In the genomic region with DNA sequence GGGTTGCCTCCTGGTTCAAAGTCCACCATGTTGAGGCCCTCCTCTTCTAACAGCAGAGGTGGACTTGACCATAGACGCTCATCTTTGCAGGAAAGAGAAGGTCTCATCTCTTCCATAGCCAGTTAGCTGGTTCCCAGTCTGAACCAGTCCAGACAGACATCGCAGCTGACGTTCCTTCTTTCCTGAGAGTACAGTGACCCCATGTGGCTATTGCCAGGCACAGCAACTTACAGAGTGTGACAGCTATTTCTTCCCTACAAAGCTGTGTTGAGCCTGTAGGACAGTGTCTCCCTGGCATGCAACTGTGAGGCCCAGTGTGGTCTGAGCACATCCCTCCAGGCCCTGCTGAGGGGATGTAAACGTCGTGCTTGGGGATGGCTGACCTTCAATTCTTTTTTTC, we compare ENCODE assay signal across 8 mouse cellular contexts. TPM values are rescaled to one million over a fixed set of nuclear protein-coding genes. Genes with fewer than 3 reads are reported as not detected.
DNase-seq lines count a peak whose midpoint lies in the region; ATAC-seq lines count a peak whose summit lies in the region.

No protein-coding gene starts in this region.

- H3K27ac ChIP-seq in forebrain, embryonic 16.5 days (ENCODE audit: low read length) = no peak overlapping the region
- no peak overlapping the region for H3K27ac ChIP-seq in hindbrain, embryonic 16.5 days (ENCODE audit: low read depth, low read length)
- H3K27ac ChIP-seq in midbrain, embryonic 15.5 days = no peak overlapping the region

- no peaks in the 10 kb centered on the region for H3K27me3 ChIP-seq in forebrain, embryonic 16.5 days (replicated peaks; ENCODE audit: control insufficient read depth, insufficient read depth, low read length)
- no peaks in the 10 kb centered on the region for H3K27me3 ChIP-seq in hindbrain, embryonic 16.5 days (replicated peaks; ENCODE audit: control insufficient read depth, insufficient read depth, low read length)
- no peaks in the 10 kb centered on the region for H3K27me3 ChIP-seq in midbrain, embryonic 15.5 days (replicated peaks)

- H3K36me3 ChIP-seq in forebrain, embryonic 16.5 days (ENCODE audit: control insufficient read depth, insufficient read depth) = no peaks in the 10 kb centered on the region
- H3K36me3 ChIP-seq in hindbrain, embryonic 16.5 days (ENCODE audit: control insufficient read depth, insufficient read depth, low read length) = peaks cover 4% of the 10 kb centered on the region; the same call in 1 of the 2 replicates
- H3K36me3 ChIP-seq in midbrain, embryonic 15.5 days (replicated peaks) = peaks cover 5% of the 10 kb centered on the region; the same call in 1 of the 2 replicates

- no peak overlapping the region for H3K4me2 ChIP-seq in forebrain, embryonic 16.5 days (ENCODE audit: low read length)
- no peak overlapping the region for H3K4me2 ChIP-seq in hindbrain, embryonic 16.5 days (ENCODE audit: low read length)
- no peak overlapping the region for H3K4me2 ChIP-seq in midbrain, embryonic 15.5 days

- 6% methylated on average over 5 of the region's 5 CpGs for WGBS in forebrain, embryonic 16.5 days
- 11% methylated on average over 5 of the region's 5 CpGs for WGBS in hindbrain, embryonic 16.5 days
- WGBS in midbrain, embryonic 15.5 days = 5% methylated on average over 5 of the region's 5 CpGs

- H3K9ac ChIP-seq in forebrain, embryonic 16.5 days (replicated peaks; ENCODE audit: low read depth, low read length) = no peak overlapping the region
- no peak overlapping the region for H3K9ac ChIP-seq in hindbrain, embryonic 16.5 days (ENCODE audit: low read depth, low read length)
- H3K9ac ChIP-seq in midbrain, embryonic 15.5 days = no peak overlapping the region

- H3K9me3 ChIP-seq in forebrain, embryonic 16.5 days (ENCODE audit: control insufficient read depth, low read length) = no peaks in the 10 kb centered on the region
- H3K9me3 ChIP-seq in hindbrain, embryonic 16.5 days (ENCODE audit: control insufficient read depth, low read length) = no peaks in the 10 kb centered on the region
- no peaks in the 10 kb centered on the region for H3K9me3 ChIP-seq in midbrain, embryonic 15.5 days

- H3K4me3 ChIP-seq in forebrain, embryonic 16.5 days (replicated peaks; ENCODE audit: low read length) = no peak overlapping the region
- H3K4me3 ChIP-seq in hindbrain, embryonic 16.5 days (ENCODE audit: low read length) = no peak overlapping the region
- no peak overlapping the region for H3K4me3 ChIP-seq in midbrain, embryonic 15.5 days

- DNase-seq in A20 (ENCODE audit: low read depth, low spot score) = peak; percentile 57
- DNase-seq in ES-CJ7 (ENCODE audit: low read depth, low spot score) = peak; percentile 84
- peak; percentile 60 to 65 for DNase-seq in cerebellum, adult 18-20 months
- DNase-seq in left cerebral cortex, postnatal 14 days (ENCODE audit: low spot score in 2 of 2) = peak; percentile 77 to 82
- peak; percentile 74 for DNase-seq in thymus, postnatal 0 days (ENCODE audit: low spot score)

- intact Hi-C loops in left cerebral cortex, postnatal 14 days (cut with DNase I) = loop anchor here (1.0 kb wide), 1 partner anchor 602 kb away; no protein-coding TSS in a partner anchor

- H3K4me1 ChIP-seq in forebrain, embryonic 16.5 days (replicated peaks; ENCODE audit: control insufficient read depth, insufficient read depth, low read length) = peaks cover 10% of the 10 kb centered on the region
- no peaks in the 10 kb centered on the region for H3K4me1 ChIP-seq in hindbrain, embryonic 16.5 days (ENCODE audit: control insufficient read depth, insufficient read depth, low read depth, low read length)
- no peaks in the 10 kb centered on the region for H3K4me1 ChIP-seq in midbrain, embryonic 15.5 days

- ATAC-seq in forebrain, embryonic 16.5 days = peak; percentile 57
- ATAC-seq in hindbrain, embryonic 16.5 days = peak; percentile 62
- peak; percentile 51; the same call in 1 of the 2 replicates for ATAC-seq in midbrain, embryonic 15.5 days (replicated peaks)

RNA-seq across cellular contexts. Expression of a gene that starts 49.1 kb away (rescaled TPM):
- polyA plus RNA-seq in forebrain, embryonic 16.5 days (2015; fragmentation: Nextera tagmentation; extraction: Ambion mirVana) = 13.0 and 16.7 TPM in 2 replicates
- polyA plus RNA-seq in hindbrain, embryonic 16.5 days (2015; fragmentation: Nextera tagmentation; extraction: Ambion mirVana) = 18.4 and 23.0 TPM in 2 replicates
- 100 to 1,000 TPM; 127 to 129 TPM for total RNA-seq in left cerebral cortex, postnatal 14 days (2021)
- 22.2 and 26.4 TPM in 2 replicates for polyA plus RNA-seq in midbrain, embryonic 15.5 days (2015; fragmentation: Nextera tagmentation; extraction: Ambion mirVana)
- polyA plus RNA-seq in thymus, postnatal 0 days (2015; fragmentation: Nextera tagmentation; extraction: Ambion mirVana) = 0.09 and 0.10 TPM in 2 replicates

Comparison
In these comparisons a context has a peak if more than half of its experiments do, and no peak if none do; other contexts are left out.
1. RNA of a gene that starts 49.1 kb away (polyA plus RNA-seq): 22.2 to 26.4 TPM in midbrain, embryonic 15.5 days, 18.4 to 23.0 TPM in hindbrain, embryonic 16.5 days and 13.0 to 16.7 TPM in forebrain, embryonic 16.5 days; 0.09 to 0.10 TPM in thymus, postnatal 0 days; every median in the first group is over 10 times any median in the second.
2. Peak in every context shown above with its lines, with median percentiles within 50 percentile points of each other: DNase-seq and ATAC-seq.